Mouse (Mus musculus) layer of hippocampus, postnatal 25 days (tissue): ENCODE measurements around the gene Grb14. TPM values are rescaled to one million over a fixed set of nuclear protein-coding genes. Genes with fewer than 3 reads are reported as not detected.

ENCODE experiments used
- DNase-seq, 2 experiments: peaks; one replicate each; pipeline ENCODE4 v3.0.0; 2022; ENCODE audit warnings: mixed read lengths in 2 of 2, low spot score in 1 of 2; ENCODE audit errors: extremely low spot score in 1 of 2
- total RNA-seq, 2 experiments: library from RNA; stranded (reverse); gene quantifications; 2 replicates each; pipeline ENCODE4 v1.2.3; 2021

Grb14 gene
- total RNA-seq, 2 experiments from 2014 or later: 41.6 to 48.3 TPM

GRCm38 (mm10) chr2:64987782-64988181, 37.0 kb downstream of the Grb14 start:
- DNase-seq: no peak

- no peak for DNase-seq
Observed at GRCm38 (mm10) chr2:64975546-64975945, 49.2 kb downstream of the Grb14 start.

- DNase-seq: no peak
Observed at GRCm38 (mm10) chr2:64974549-64974948, 50.2 kb downstream of the Grb14 start.

- DNase-seq: no peak
Observed at GRCm38 (mm10) chr2:64973819-64974441, 50.9 kb downstream of the Grb14 start.

- no peak for DNase-seq
Observed at GRCm38 (mm10) chr2:64973125-64973524, 51.7 kb downstream of the Grb14 start.

GRCm38 (mm10) chr2:64971828-64972227, 53.0 kb downstream of the Grb14 start:
- DNase-seq: no peak

GRCm38 (mm10) chr2:64970992-64971391, 53.8 kb downstream of the Grb14 start:
- no peak for DNase-seq

GRCm38 (mm10) chr2:64966893-64967444, 57.8 kb downstream of the Grb14 start:
- no peak for DNase-seq

GRCm38 (mm10) chr2:64966323-64966722, 58.5 kb downstream of the Grb14 start:
- no peak for DNase-seq

- DNase-seq: peak in 1 of 2 experiments; percentile 49
Observed at GRCm38 (mm10) chr2:64965227-64965864, 59.4 kb downstream of the Grb14 start.

- no peak for DNase-seq
Observed at GRCm38 (mm10) chr2:64962196-64962595, 62.6 kb downstream of the Grb14 start.

GRCm38 (mm10) chr2:64961381-64961780, 63.4 kb downstream of the Grb14 start:
- DNase-seq: no peak

- DNase-seq: no peak
Observed at GRCm38 (mm10) chr2:64959657-64960056, 65.1 kb downstream of the Grb14 start.

- DNase-seq: no peak
Observed at GRCm38 (mm10) chr2:64955441-64955840, 69.3 kb downstream of the Grb14 start.

- DNase-seq: no peak
Observed at GRCm38 (mm10) chr2:64949210-64949609, 75.6 kb downstream of the Grb14 start.

- peak in 1 of 2 experiments; percentile 39 for DNase-seq
Observed at GRCm38 (mm10) chr2:64948418-64949169, 76.2 kb downstream of the Grb14 start.

GRCm38 (mm10) chr2:64947484-64947883, 77.3 kb downstream of the Grb14 start:
- DNase-seq: no peak

- no peak for DNase-seq
Observed at GRCm38 (mm10) chr2:64920879-64921278, 103.9 kb downstream of the Grb14 start.

GRCm38 (mm10) chr2:64915448-64915847, 109.3 kb downstream of the Grb14 start:
- no peak for DNase-seq

GRCm38 (mm10) chr2:64904877-64905276, 119.9 kb downstream of the Grb14 start:
- peak in 1 of 2 experiments; percentile 23 for DNase-seq

- DNase-seq: no peak
Observed at GRCm38 (mm10) chr2:64897844-64898243, 126.9 kb downstream of the Grb14 start.
